Mouse (Mus musculus) midbrain, embryonic 14.5 days (tissue): ENCODE measurements at regions not wholly inside any gene's neighbourhood (a gene's known extent, or its start where the extent isn't known, plus 50 kb on each side); places are given as distances from the start of the nearest gene placed in this dataset.

Source experiments
- ATAC-seq: fragments of 200-750 bp; cut with Nextera tagmentation; 2 replicates; pipeline ENCODE4 v1.8.0; 2017; ENCODE audit warnings: moderate number of reproducible peaks, moderate library complexity; ENCODE audit not compliant: low FRiP score, low TSS enrichment
- DNase-seq: peaks from one replicate; pipeline ENCODE4 v3.0.0-alpha.2; 2015
- H3K27ac ChIP-seq: fragments of 300-500 bp; sonication (generic); replicated peaks from 2 replicates; pipeline ENCODE4 v1.5.1; 2014; ENCODE audit warnings: mild to moderate bottlenecking, low read depth, low read length, moderate library complexity
- H3K27me3 ChIP-seq: fragments of 300-500 bp; sonication (generic); 2 replicates; pipeline ENCODE4 v1.6.1; 2014; ENCODE audit warnings: low read length, control low read depth, mixed read lengths; ENCODE audit not compliant: control insufficient read depth, insufficient read depth
- H3K36me3 ChIP-seq: fragments of 300-500 bp; sonication (generic); 2 replicates; pipeline ENCODE4 v1.6.1; 2014; ENCODE audit warnings: low read length, control low read depth; ENCODE audit not compliant: control insufficient read depth, insufficient read depth
- H3K4me1 ChIP-seq: fragments of 300-500 bp; sonication (generic); 2 replicates; pipeline ENCODE4 v1.6.1; 2014; ENCODE audit warnings: mild to moderate bottlenecking, antibody characterized with exemption, low read length, control low read depth; ENCODE audit not compliant: control insufficient read depth, insufficient read depth
- H3K4me2 ChIP-seq: fragments of 300-500 bp; sonication (generic); 2 replicates; pipeline ENCODE4 v1.6.1; 2014; ENCODE audit warnings: mild to moderate bottlenecking, low read length, moderate library complexity
- H3K4me3 ChIP-seq: fragments of 300-500 bp; sonication (generic); replicated peaks from 2 replicates; pipeline ENCODE4 v1.5.1; 2014; ENCODE audit warnings: low read depth, low read length
- H3K9ac ChIP-seq: fragments of 300-500 bp; sonication (generic); replicated peaks from 2 replicates; pipeline ENCODE4 v1.6.1; 2014; ENCODE audit warnings: mild to moderate bottlenecking, low read length, moderate library complexity
- H3K9me3 ChIP-seq: fragments of 300-500 bp; sonication (generic); 2 replicates; pipeline ENCODE4 v1.6.1; 2016; ENCODE audit warnings: low read length, control low read depth, mixed read lengths; ENCODE audit not compliant: control insufficient read depth
- whole genome bisulfite sequencing: fragments of 180-500 bp; shearing (Covaris S2); extraction: QIAGEN DNeasy Blood & Tissue Kit; methylation state at CpG from one replicate; pipeline ENCODE4 v1.1.7; 2014; 5-methylcytosine and 5-hydroxymethylcytosine counted together

DNA sequence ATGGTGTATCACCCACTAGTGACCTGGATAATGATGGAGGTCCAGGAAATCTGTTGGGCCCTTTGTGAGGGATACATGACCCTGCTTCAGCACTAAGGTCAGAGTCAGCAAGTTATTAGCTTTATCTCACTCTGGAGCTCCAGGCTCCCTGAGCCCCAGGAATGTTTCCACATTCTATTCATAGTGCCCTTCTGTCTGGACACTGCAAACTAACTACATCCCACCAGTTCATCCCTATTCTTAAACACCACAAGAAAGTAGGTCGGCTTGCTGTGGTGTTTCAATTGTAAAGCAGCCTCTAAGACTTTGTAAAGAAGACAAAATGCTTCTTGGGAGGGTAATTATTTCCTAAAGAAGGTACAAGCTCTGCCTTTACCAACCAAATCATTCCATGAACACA lies 138.2 kb upstream of the Rims1 start:
- no peak overlapping the region for H3K27ac ChIP-seq
- no peak overlapping the region for H3K4me3 ChIP-seq
- no peak overlapping the region for H3K4me2 ChIP-seq
- H3K9ac ChIP-seq = no peak overlapping the region
- DNase-seq (no peak), ATAC-seq (no peak)
- 38% methylated on average over 1 of the region's 1 CpGs for WGBS
- H3K27me3 ChIP-seq = no peaks in the 10 kb centered on the region
- H3K9me3 ChIP-seq = no peaks in the 10 kb centered on the region
- no peaks in the 10 kb centered on the region for H3K36me3 ChIP-seq
- H3K4me1 ChIP-seq = no peaks in the 10 kb centered on the region

DNA sequence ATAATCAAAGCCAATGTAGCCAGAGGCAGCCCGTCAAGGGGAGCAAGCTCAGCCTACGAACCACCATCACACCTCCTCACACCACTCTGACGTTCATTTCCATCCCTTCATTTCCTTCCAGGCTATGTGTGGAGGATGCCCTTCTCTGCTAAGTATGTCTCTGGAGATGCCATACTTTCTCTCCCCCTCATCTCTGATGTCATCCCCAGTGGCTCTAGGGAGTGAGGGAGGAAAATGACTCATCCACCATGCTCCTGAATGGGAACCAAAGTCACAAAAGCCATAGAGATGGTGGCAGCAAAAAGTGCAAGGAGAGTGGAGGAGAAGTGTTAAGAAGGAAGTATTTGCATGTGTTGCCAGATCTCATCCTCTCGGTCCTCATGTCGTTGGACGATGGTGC lies 134.0 kb upstream of the Rims1 start:
- Histone ChIP-seq H3K4me2 (no peak overlapping the region), H3K36me3 (no peaks in the 10 kb centered on the region), H3K9me3 (no peaks in the 10 kb centered on the region), H3K4me1 (no peaks in the 10 kb centered on the region), H3K27ac (no peak overlapping the region), H3K9ac (no peak overlapping the region), H3K27me3 (no peaks in the 10 kb centered on the region), H3K4me3 (no peak overlapping the region)
- WGBS = 90% methylated on average over 6 of the region's 6 CpGs
- ATAC-seq (no peak), DNase-seq (no peak)

DNA sequence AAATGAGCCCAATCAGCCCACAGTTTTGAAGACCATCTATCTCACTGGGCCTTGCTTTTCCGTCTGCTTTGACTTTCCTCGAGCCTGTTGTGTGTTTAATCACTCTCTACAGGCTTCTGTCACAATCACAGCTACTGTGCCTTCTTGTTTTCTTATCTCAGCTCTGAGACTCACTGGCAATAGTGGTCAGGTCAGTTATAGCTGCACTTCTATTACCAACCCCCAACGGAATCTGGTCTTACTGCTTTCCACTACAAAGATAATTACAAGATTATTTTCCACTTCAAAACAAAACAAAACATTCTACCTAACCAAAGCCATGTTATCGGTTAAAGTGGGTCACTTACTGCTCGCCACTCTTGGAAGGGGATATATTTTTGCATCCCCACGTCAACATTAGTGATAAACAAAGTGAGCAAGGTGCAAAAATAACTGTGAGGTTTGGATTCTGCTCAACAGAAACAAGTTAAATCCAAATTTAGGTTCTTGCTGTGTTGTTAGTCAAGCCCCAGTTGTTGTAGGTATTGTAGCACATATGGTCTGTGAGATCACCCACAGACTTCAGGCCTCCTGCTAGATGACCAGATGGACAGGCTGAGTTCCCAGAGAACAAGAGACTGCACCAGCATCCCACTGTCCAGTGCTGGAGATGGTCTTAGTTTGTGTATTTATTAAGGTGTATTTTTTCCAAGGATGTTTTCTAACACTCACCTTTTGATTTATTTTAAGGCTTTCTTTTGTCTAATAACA lies 125.5 kb upstream of the Rims1 start:
- Histone ChIP-seq H3K4me1 (no peaks in the 10 kb centered on the region), H3K9me3 (no peaks in the 10 kb centered on the region), H3K4me2 (no peak overlapping the region), H3K9ac (no peak overlapping the region), H3K4me3 (no peak overlapping the region), H3K27ac (no peak overlapping the region), H3K36me3 (no peaks in the 10 kb centered on the region), H3K27me3 (no peaks in the 10 kb centered on the region)
- ATAC-seq (no peak), DNase-seq (no peak)
- WGBS = 89% methylated on average over 6 of the region's 6 CpGs

DNA sequence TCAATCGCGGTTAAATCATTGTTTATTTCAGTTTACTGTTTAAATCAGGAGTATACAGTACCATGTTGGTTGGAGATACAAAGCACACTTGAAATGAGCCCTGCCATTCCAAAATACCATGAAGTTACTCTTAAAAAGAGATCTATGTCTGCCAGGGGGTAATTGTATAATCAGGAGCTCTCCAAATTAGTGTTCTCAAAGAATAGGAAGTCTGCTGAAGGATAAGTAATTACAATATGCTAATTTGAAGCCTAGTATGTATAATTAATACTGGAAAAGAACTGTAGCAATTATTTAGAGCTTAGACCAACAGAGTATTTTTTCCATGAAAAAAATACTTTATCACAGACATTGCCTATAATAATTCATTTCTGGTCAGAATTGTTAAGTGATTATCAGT lies 97.2 kb upstream of the Rims1 start:
- H3K36me3 ChIP-seq = no peaks in the 10 kb centered on the region
- H3K9ac ChIP-seq = no peak overlapping the region
- H3K27ac ChIP-seq = no peak overlapping the region
- WGBS = 95% methylated on average over 2 of the region's 2 CpGs
- H3K27me3 ChIP-seq = no peaks in the 10 kb centered on the region
- H3K9me3 ChIP-seq = no peaks in the 10 kb centered on the region
- no peak overlapping the region for H3K4me2 ChIP-seq
- no peak overlapping the region for H3K4me3 ChIP-seq
- no peak for ATAC-seq
- no peak for DNase-seq
- H3K4me1 ChIP-seq = no peaks in the 10 kb centered on the region

DNA sequence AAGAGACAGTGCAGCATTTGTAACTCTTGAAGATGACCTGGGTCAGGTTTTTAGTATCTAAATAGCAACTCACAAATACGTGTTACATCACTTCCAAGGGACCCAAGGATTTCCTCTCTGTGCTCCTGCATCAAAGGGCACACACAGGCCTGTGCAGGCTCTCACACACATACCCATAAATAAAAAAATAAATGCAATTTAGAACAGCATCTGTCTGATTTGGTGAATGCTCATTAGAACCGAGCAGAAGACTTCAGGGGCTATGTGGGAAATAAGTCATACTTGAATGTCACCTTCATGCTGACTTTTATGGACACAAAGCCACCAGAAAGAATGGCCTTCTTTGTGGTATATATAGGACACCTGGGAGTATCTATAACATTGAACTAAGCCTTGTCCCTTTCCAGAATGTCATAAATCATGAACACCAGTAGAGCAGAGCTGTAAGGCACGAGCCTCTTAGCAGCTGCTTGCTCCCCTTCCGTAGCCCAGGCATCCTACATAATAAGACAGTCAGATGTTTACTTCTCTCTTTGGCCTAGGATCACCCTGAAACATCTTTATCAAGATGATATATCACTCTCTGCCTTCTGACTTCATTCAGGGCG lies 95.3 kb upstream of the Rims1 start:
- no peak overlapping the region for H3K27ac ChIP-seq
- no peaks in the 10 kb centered on the region for H3K4me1 ChIP-seq
- H3K27me3 ChIP-seq = no peaks in the 10 kb centered on the region
- DNase-seq (no peak), ATAC-seq (no peak)
- no peak overlapping the region for H3K4me2 ChIP-seq
- no peak overlapping the region for H3K9ac ChIP-seq
- no peaks in the 10 kb centered on the region for H3K9me3 ChIP-seq
- no peak overlapping the region for H3K4me3 ChIP-seq
- H3K36me3 ChIP-seq = no peaks in the 10 kb centered on the region
- 84% methylated on average over 5 of the region's 5 CpGs for WGBS

DNA sequence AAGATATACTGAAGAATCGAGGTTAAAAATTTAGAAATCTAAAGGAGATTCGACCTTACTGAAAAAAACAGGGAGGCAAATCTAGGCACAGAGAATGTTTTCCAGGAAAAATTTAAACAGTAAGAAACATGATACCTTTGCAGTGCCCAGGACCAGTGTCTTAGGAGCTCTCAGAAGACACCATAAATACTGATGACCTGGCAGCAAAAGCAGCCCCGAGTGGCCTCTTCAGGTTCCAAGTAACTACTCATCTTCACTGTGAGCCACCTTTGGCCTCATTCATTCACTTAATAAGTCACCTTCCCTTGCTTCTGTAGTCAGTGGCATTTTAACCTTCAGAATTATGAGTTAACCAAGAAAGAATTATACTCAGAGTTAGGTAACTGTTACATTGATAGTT lies 89.3 kb upstream of the Rims1 start:
- H3K9ac ChIP-seq = no peak overlapping the region
- H3K4me3 ChIP-seq = no peak overlapping the region
- H3K27ac ChIP-seq = no peak overlapping the region
- no peak for ATAC-seq
- DNase-seq = no peak
- H3K4me1 ChIP-seq = no peaks in the 10 kb centered on the region
- WGBS = 93% methylated on average over 3 of the region's 3 CpGs
- no peaks in the 10 kb centered on the region for H3K36me3 ChIP-seq
- H3K27me3 ChIP-seq = no peaks in the 10 kb centered on the region
- no peak overlapping the region for H3K4me2 ChIP-seq
- H3K9me3 ChIP-seq = no peaks in the 10 kb centered on the region

DNA sequence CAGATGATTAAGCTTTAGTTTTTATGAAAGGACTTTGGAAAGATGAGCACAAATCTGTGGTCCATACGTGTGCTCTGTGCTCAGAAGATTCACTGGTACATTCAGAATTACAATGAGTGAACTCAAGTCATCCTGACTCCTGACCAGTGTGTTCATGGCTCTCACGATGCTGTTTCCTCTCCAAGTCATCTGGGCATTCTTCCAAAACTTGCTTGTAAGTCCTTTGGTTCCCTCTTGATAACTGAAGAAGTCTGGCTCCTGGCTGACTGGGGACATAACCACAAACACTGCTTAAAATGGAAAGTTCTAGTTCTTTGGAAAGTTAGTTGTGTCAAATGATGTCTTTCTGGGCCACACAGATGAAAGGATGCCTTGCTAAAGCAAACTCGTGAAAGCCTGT lies 57.2 kb upstream of the Rims1 start:
- H3K27ac ChIP-seq = no peak overlapping the region
- H3K27me3 ChIP-seq = no peaks in the 10 kb centered on the region
- no peak for DNase-seq
- no peak overlapping the region for H3K4me3 ChIP-seq
- no peaks in the 10 kb centered on the region for H3K4me1 ChIP-seq
- H3K9me3 ChIP-seq = no peaks in the 10 kb centered on the region
- H3K9ac ChIP-seq = no peak overlapping the region
- no peak overlapping the region for H3K4me2 ChIP-seq
- no peaks in the 10 kb centered on the region for H3K36me3 ChIP-seq
- WGBS = 75% methylated on average over 3 of the region's 3 CpGs
- ATAC-seq = no peak
